Mouse (Mus musculus): ENCODE results near the gene Dapk1.

GRCm38 (mm10) chr13:60594866-60595265 lies 6.9 kb upstream of the Dapk1 start:
- TF ChIP-seq EP300 (optimal IDR thresholded peaks at IDR 0.05), result no peak
- TF ChIP-seq CTCF (IDR thresholded peaks at IDR 0.05; ENCODE audit: low read depth), result no peak

Measured in stomach, postnatal 0 days (tissue).